Mouse (Mus musculus): ENCODE data around the gene Stag2.

GRCm38 (mm10) chrX:42315231-42315630 lies 166.1 kb downstream of the Stag2 start:
- TF ChIP-seq MAX (IDR thresholded peaks at IDR 0.05; ENCODE audit: low read depth), result no peak
- no peak for TF ChIP-seq SRF (IDR thresholded peaks at IDR 0.05; ENCODE audit: control insufficient read depth, insufficient read length, low read depth)
- TF ChIP-seq POLR2A (IDR thresholded peaks at IDR 0.05; ENCODE audit: insufficient read length, low read depth), result no peak
- no peak for TF ChIP-seq MYOD1 (IDR thresholded peaks at IDR 0.05; ENCODE audit: control insufficient read depth in 1 of 3, insufficient read length in 2 of 3, low read depth in 2 of 3)
- no peak for TF ChIP-seq E2F4 (IDR thresholded peaks at IDR 0.05; ENCODE audit: insufficient read depth)
- no peak for TF ChIP-seq POLR2AphosphoS2 (IDR thresholded peaks at IDR 0.05; ENCODE audit: insufficient read length, low read depth)

Data from myocyte (in vitro differentiated cells).